Mouse (Mus musculus) adrenal gland, postnatal 25 days (tissue): Measurements from ENCODE around the gene Abca6. TPM values are rescaled to one million over a fixed set of nuclear protein-coding genes. Genes with fewer than 3 reads are reported as not detected.

ENCODE experiments used
- DNase-seq: peaks from one replicate; pipeline ENCODE4 v3.0.0; 2021; ENCODE audit warnings: mixed read lengths
- long read RNA-seq: library from polyadenylated mRNA; stranded (forward); transcript quantifications from one replicate; pipeline ENCODE4 v2.0.0, GENCODE M21; 2021
- total RNA-seq: library from RNA; stranded (reverse); gene quantifications from 2 replicates; pipeline ENCODE4 v1.2.3, GENCODE M21; 2021

Gene Abca6
- 3.5 and 3.9 TPM in 2 replicates for total RNA-seq
- long read RNA-seq, full-length matches to known transcripts = 9 of 15 reads
- long read RNA-seq, partial matches to known transcripts = 3 of 15 reads
- long read RNA-seq, other reads (novel, unspliced or antisense) = 3 of 15 reads

GRCm38 (mm10) chr11:110251534-110251933, at the start of gene Abca6:
Gene Abca6, minus strand, starts transcription at chr11:110251776.
- DNase-seq = no peak

- DNase-seq = no peak
Observed at GRCm38 (mm10) chr11:110297917-110298533, 46.4 kb upstream of the Abca6 start.

- DNase-seq = no peak
Observed at GRCm38 (mm10) chr11:110290586-110290985, 39.0 kb upstream of the Abca6 start.

- no peak for DNase-seq
Observed at GRCm38 (mm10) chr11:110288423-110288822, 36.8 kb upstream of the Abca6 start.

GRCm38 (mm10) chr11:110287694-110288093, 36.1 kb upstream of the Abca6 start:
- no peak for DNase-seq

GRCm38 (mm10) chr11:110286331-110286730, 34.8 kb upstream of the Abca6 start:
- no peak for DNase-seq

GRCm38 (mm10) chr11:110284849-110285248, 33.3 kb upstream of the Abca6 start:
- no peak for DNase-seq

GRCm38 (mm10) chr11:110284185-110284787, 32.7 kb upstream of the Abca6 start:
- no peak for DNase-seq

GRCm38 (mm10) chr11:110274794-110275193, 23.2 kb upstream of the Abca6 start:
- no peak for DNase-seq

- peak; percentile 20 for DNase-seq
Observed at GRCm38 (mm10) chr11:110271745-110272144, 20.2 kb upstream of the Abca6 start.

- DNase-seq = peak; percentile 92
Observed at GRCm38 (mm10) chr11:110268244-110268844, 16.8 kb upstream of the Abca6 start.

- DNase-seq = no peak
Observed at GRCm38 (mm10) chr11:110267232-110267631, 15.7 kb upstream of the Abca6 start.

GRCm38 (mm10) chr11:110266757-110267156, 15.2 kb upstream of the Abca6 start:
- peak; percentile 35 for DNase-seq

- DNase-seq = no peak
Observed at GRCm38 (mm10) chr11:110261867-110262266, 10.3 kb upstream of the Abca6 start.

- no peak for DNase-seq
Observed at GRCm38 (mm10) chr11:110257911-110258310, 6.3 kb upstream of the Abca6 start.

- DNase-seq = no peak
Observed at GRCm38 (mm10) chr11:110257061-110257460, 5.5 kb upstream of the Abca6 start.

GRCm38 (mm10) chr11:110252256-110252655, 680 bp upstream of the Abca6 start:
- no peak for DNase-seq

- DNase-seq = peak; percentile 59
Observed at GRCm38 (mm10) chr11:110244730-110245129, 6.8 kb downstream of the Abca6 start.

- DNase-seq = no peak
Observed at GRCm38 (mm10) chr11:110237466-110237865, 14.1 kb downstream of the Abca6 start.

- DNase-seq = no peak
Observed at GRCm38 (mm10) chr11:110232975-110233374, 18.6 kb downstream of the Abca6 start.

GRCm38 (mm10) chr11:110217118-110217517, 34.5 kb downstream of the Abca6 start:
- DNase-seq = no peak

- no peak for DNase-seq
Observed at GRCm38 (mm10) chr11:110203930-110204329, 47.6 kb downstream of the Abca6 start.

GRCm38 (mm10) chr11:110198882-110199281, 52.7 kb downstream of the Abca6 start:
- DNase-seq = no peak
